Mouse (Mus musculus) E14TG2a.4 (cell line): Measurements from ENCODE around the gene Arf6.

Experiments
- CTCF ChIP-seq: conservative IDR thresholded peaks from 2 replicates; pipeline ENCODE4 v1.5.1; 2014; ENCODE audit warnings: low read length
- NANOG ChIP-seq: IDR thresholded peaks from 2 replicates; pipeline ENCODE4 v1.6.1; 2014; ENCODE audit warnings: borderline replicate concordance, low read length, mixed read lengths
- POU5F1 ChIP-seq: IDR thresholded peaks from 2 replicates; pipeline ENCODE4 v1.6.1; 2014; ENCODE audit warnings: low read length, borderline replicate concordance

- no peak for TF ChIP-seq CTCF
- no peak for TF ChIP-seq POU5F1
- TF ChIP-seq NANOG, result no peak
Observed at GRCm38 (mm10) chr12:69414826-69415572, 43.0 kb downstream of the Arf6 start.
